Mouse (Mus musculus) heart, postnatal 14 days (tissue): ENCODE data around the gene Sec14l3. TPM values are rescaled to one million over a fixed set of nuclear protein-coding genes. Genes with fewer than 3 reads are reported as not detected.
"Not testable (repeated sequence)": the region's sequence is repeated elsewhere in the genome, so short reads cannot be mapped to it uniquely, and the experiment has no call there.

Source experiments
- DNase-seq, 2 experiments: peaks; one replicate each; pipeline ENCODE4 v3.0.0; 2021 to 2022
- intact Hi-C: fragments of 180-260 bp; cut with DNase I; formaldehyde crosslinking; loops from one replicate; pipeline ENCODE4 v1.15.1; 2025
- total RNA-seq, 2 experiments: library from RNA; stranded (reverse); gene quantifications; 2 replicates each; pipeline ENCODE4 v1.2.3; 2021

The Sec14l3 gene
- total RNA-seq, 2 experiments from 2014 or later: 6.0 TPM; not detected in 1

GRCm38 (mm10) chr11:4098120-4098519, 33.5 kb downstream of the Sec14l3 start:
- intact Hi-C loops: no loop called here
- no peak for DNase-seq

- intact Hi-C loops: no loop called here
- no peak for DNase-seq
These were observed 34.2 kb downstream of the Sec14l3 start for GRCm38 (mm10) chr11:4098816-4099215.

- intact Hi-C loops: no loop called here
- no peak for DNase-seq
These were observed 34.8 kb downstream of the Sec14l3 start for GRCm38 (mm10) chr11:4099447-4099846.

- intact Hi-C loops: no loop called here
These were observed 37.2 kb downstream of the Sec14l3 start for GRCm38 (mm10) chr11:4101851-4102250.

GRCm38 (mm10) chr11:4103522-4103921, 38.9 kb downstream of the Sec14l3 start:
- intact Hi-C loops: no loop called here
- no peak for DNase-seq

More at GRCm38 (mm10) chr11:4101851-4102250, 37.2 kb downstream of the Sec14l3 start:
- no peak for DNase-seq

GRCm38 (mm10) chr11:4104989-4105388, 40.3 kb downstream of the Sec14l3 start:
- intact Hi-C loops: no loop called here

GRCm38 (mm10) chr11:4105444-4105843, 40.8 kb downstream of the Sec14l3 start:
- no peak for DNase-seq
- intact Hi-C loops: no loop called here

More at GRCm38 (mm10) chr11:4104989-4105388, 40.3 kb downstream of the Sec14l3 start:
- DNase-seq: no peak

- DNase-seq, intact Hi-C loops: not testable (repeated sequence)
These were observed 43.3 kb downstream of the Sec14l3 start for GRCm38 (mm10) chr11:4107901-4108300.

- intact Hi-C loops: no loop called here
- no peak for DNase-seq
These were observed 44.0 kb downstream of the Sec14l3 start for GRCm38 (mm10) chr11:4108691-4109090.

- no peak for DNase-seq
- intact Hi-C loops: no loop called here
These were observed 47.4 kb downstream of the Sec14l3 start for GRCm38 (mm10) chr11:4112033-4112432.

GRCm38 (mm10) chr11:4112861-4113260, 48.2 kb downstream of the Sec14l3 start:
- no peak for DNase-seq
- intact Hi-C loops: no loop called here

GRCm38 (mm10) chr11:4113496-4113895, 48.9 kb downstream of the Sec14l3 start:
- DNase-seq: no peak

GRCm38 (mm10) chr11:4113970-4114369, 49.3 kb downstream of the Sec14l3 start:
- intact Hi-C loops: no loop called here
- DNase-seq: no peak

More at GRCm38 (mm10) chr11:4113496-4113895, 48.9 kb downstream of the Sec14l3 start:
- intact Hi-C loops: no loop called here

GRCm38 (mm10) chr11:4114541-4114940, 49.9 kb downstream of the Sec14l3 start:
- DNase-seq, intact Hi-C loops: not testable (repeated sequence)

GRCm38 (mm10) chr11:4115407-4115806, 50.8 kb downstream of the Sec14l3 start:
- no peak for DNase-seq
- intact Hi-C loops: no loop called here

- DNase-seq: no peak
These were observed 52.0 kb downstream of the Sec14l3 start for GRCm38 (mm10) chr11:4116458-4117141.

GRCm38 (mm10) chr11:4117372-4118071, 52.9 kb downstream of the Sec14l3 start:
- DNase-seq: no peak
- intact Hi-C loops: no loop called here

More at GRCm38 (mm10) chr11:4116458-4117141, 52.0 kb downstream of the Sec14l3 start:
- intact Hi-C loops: no loop called here

- intact Hi-C loops: no loop called here
- DNase-seq: peak; percentile 66 to 73
These were observed 53.7 kb downstream of the Sec14l3 start for GRCm38 (mm10) chr11:4118081-4118921.

- DNase-seq: no peak
- intact Hi-C loops: no loop called here
These were observed 55.0 kb downstream of the Sec14l3 start for GRCm38 (mm10) chr11:4119635-4120034.

- no peak for DNase-seq
- intact Hi-C loops: no loop called here
These were observed 57.0 kb downstream of the Sec14l3 start for GRCm38 (mm10) chr11:4121691-4122090.

- intact Hi-C loops: no loop called here
These were observed 57.6 kb downstream of the Sec14l3 start for GRCm38 (mm10) chr11:4122226-4122625.

More at GRCm38 (mm10) chr11:4122226-4122625, 57.6 kb downstream of the Sec14l3 start:
- DNase-seq: no peak
